Comparison of ENCODE assay signal across 8 mouse cellular contexts in the genomic region with DNA sequence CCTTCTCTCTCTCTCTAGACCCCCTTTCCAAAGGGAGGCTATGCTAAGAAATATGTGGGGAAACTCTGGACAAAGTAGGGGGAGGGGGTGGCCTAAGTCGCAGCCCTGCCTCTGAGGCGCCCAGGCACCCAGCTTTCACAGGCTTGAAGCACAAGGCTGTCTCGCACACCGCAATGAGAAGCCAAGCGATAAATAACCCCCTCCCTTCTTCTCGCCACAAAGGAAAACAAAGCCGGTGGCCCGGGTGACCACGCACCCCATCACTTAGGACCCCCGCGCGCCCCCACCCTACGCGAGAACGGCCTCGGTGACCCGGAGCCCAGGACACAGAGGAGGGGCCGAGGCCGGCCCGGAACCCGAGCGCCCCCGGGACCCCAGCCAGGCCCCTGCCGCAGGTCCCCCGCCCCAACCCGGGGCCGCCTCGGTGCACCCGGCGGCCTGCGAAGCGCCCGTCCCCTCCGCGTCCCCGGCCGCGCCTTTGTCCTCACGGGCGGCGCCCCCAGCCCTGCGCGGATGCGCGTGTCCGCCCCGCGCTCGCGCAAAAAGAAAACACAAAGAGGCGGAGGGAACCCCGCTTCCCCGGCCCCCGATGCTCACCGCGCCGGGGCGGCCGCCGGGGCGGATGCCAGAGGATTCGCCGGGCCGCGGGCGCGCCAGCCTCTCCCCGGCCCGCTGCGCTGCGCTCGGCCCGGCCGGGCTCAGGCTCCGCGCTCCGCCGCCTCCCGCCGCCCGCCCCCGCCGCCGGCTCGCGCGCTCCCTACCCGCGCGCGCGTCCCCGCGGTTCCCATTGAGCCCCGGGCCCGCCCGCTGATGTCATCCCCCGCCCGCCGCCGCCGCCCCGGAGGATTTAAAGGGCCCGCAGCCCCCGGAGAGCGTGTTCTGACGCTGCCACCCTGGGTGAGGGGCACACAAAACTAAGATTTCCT. TPM values are rescaled to one million over a fixed set of nuclear protein-coding genes. Genes with fewer than 3 reads are reported as not detected.
DNase-seq lines count a peak whose midpoint lies in the region; ATAC-seq lines count a peak whose summit lies in the region.

No protein-coding gene starts in this region.

- peaks cover 8% of the 10 kb centered on the region; the same call in 1 of the 2 replicates for H3K27me3 ChIP-seq in midbrain, embryonic 10.5 days (ENCODE audit: low read depth, poor library complexity, severe bottlenecking)

- peaks cover 31% of the 10 kb centered on the region for H3K36me3 ChIP-seq in midbrain, embryonic 10.5 days

- peaks cover 69% of the 10 kb centered on the region for H3K4me1 ChIP-seq in midbrain, embryonic 10.5 days

- under 1% methylated on average over 92 of the region's 107 CpGs for WGBS in midbrain, embryonic 10.5 days

- H3K9me3 ChIP-seq in midbrain, embryonic 10.5 days (replicated peaks), result no peaks in the 10 kb centered on the region

- DNase-seq in adrenal gland, adult 2 months, result peak; percentile 92
- peak; percentile 88 for DNase-seq in gastrocnemius, postnatal 14 days
- peak; percentile 80 for DNase-seq in induced T-regulatory cell, adult 2 months (ENCODE audit: low read depth)
- DNase-seq in left cerebral cortex, postnatal 4 days, result peak; percentile 85
- peak; percentile 84 for DNase-seq in midbrain, embryonic 10.5 days (ENCODE audit: low spot score)
- peak; percentile 90 for DNase-seq in right cerebral cortex, postnatal 4 days
- no peak for DNase-seq in c-Kit-positive CD71-positive TER-119-positive erythroid progenitor cells, embryonic 14.5 days (ENCODE audit: low spot score)

- ATAC-seq in common myeloid progenitor, adult 5-6 weeks (replicated peaks; ENCODE audit: low read depth, poor library complexity, severe bottlenecking), result 0 out of 2 replicates have a peak, but pooled peaks have one; percentile 30

- intact Hi-C loops in gastrocnemius, postnatal 14 days (cut with DNase I; ENCODE audit: low total_unique reads), result loop anchor here (2.0 kb wide), 1 partner anchor 69 kb away; no protein-coding TSS in a partner anchor
- intact Hi-C loops in left cerebral cortex, postnatal 4 days (cut with DNase I), result no loop called here

- peak overlapping the region; percentile 91 for H3K4me3 ChIP-seq in midbrain, embryonic 10.5 days

- peak overlapping the region; percentile 100 for H3K27ac ChIP-seq in midbrain, embryonic 10.5 days (replicated peaks)

RNA-seq across cellular contexts. Expression of a gene that starts 13.8 kb away (rescaled TPM):
- 10 to 100 TPM; 74.6 to 87.7 TPM for total RNA-seq in adrenal gland, adult 2 months (2021)
- 59.2 and 65.3 TPM in 2 replicates for polyA plus RNA-seq in adrenal gland, adult 2 months (2012; rRNA removed)
- 40.3 and 46.5 TPM in 2 replicates for total RNA-seq in common myeloid progenitor, adult 5-6 weeks (2017)
- 10 to 100 TPM; 46.6 to 46.7 TPM for total RNA-seq in gastrocnemius, postnatal 14 days (2021)
- 100 to 1,000 TPM; 285 to 296 TPM for total RNA-seq in left cerebral cortex, postnatal 4 days (2021)
- polyA plus RNA-seq in midbrain, embryonic 10.5 days (2016; fragmentation: Nextera tagmentation; extraction: Ambion mirVana), result 128 and 162 TPM in 2 replicates

RNA-seq across cellular contexts. Expression of a gene that starts 38.2 kb away (rescaled TPM):
- 10 to 100 TPM; 61.5 to 66.3 TPM for total RNA-seq in adrenal gland, adult 2 months (2021)
- 255 and 262 TPM in 2 replicates for polyA plus RNA-seq in adrenal gland, adult 2 months (2012; rRNA removed)
- 3.4 and 4.2 TPM in 2 replicates for total RNA-seq in common myeloid progenitor, adult 5-6 weeks (2017)
- 10 to 100 TPM; 31.5 to 32.6 TPM for total RNA-seq in gastrocnemius, postnatal 14 days (2021)
- 10 to 100 TPM; 49.6 to 53.4 TPM for total RNA-seq in left cerebral cortex, postnatal 4 days (2021)
- 56.3 and 58.7 TPM in 2 replicates for polyA plus RNA-seq in midbrain, embryonic 10.5 days (2016; fragmentation: Nextera tagmentation; extraction: Ambion mirVana)
